Mouse (Mus musculus): ENCODE measurements around the gene Txnrd2.

- TF ChIP-seq POLR2A (IDR thresholded peaks at IDR 0.05; ENCODE audit: insufficient read depth, low read length), result no peak
- TF ChIP-seq CTCF (IDR thresholded peaks at IDR 0.05; ENCODE audit: low read depth, low read length), result no peak
These were observed 46.2 kb downstream of the Txnrd2 start for GRCm38 (mm10) chr16:18472416-18472815.
